Mouse (Mus musculus) kidney, embryonic 14.5 days (tissue): ENCODE measurements around the gene Cnn3. TPM values are rescaled to one million over a fixed set of nuclear protein-coding genes. Genes with fewer than 3 reads are reported as not detected.

Source experiments
- ATAC-seq: fragments of 200-750 bp; cut with Nextera tagmentation; 2 replicates; pipeline ENCODE4 v1.8.0; 2017; ENCODE audit warnings: moderate number of reproducible peaks, mild to moderate bottlenecking, moderate TSS enrichment, moderate library complexity; ENCODE audit not compliant: low FRiP score, low TSS enrichment
- H3K27ac ChIP-seq: fragments of 300-500 bp; sonication (generic); 2 replicates; pipeline ENCODE4 v1.5.1; 2014; ENCODE audit warnings: low read depth, mild to moderate bottlenecking, low read length, moderate library complexity, mixed read lengths
- H3K27me3 ChIP-seq: fragments of 300-500 bp; sonication (generic); 2 replicates; pipeline ENCODE4 v1.6.1; 2014; ENCODE audit warnings: mild to moderate bottlenecking, low read length; ENCODE audit not compliant: control insufficient read depth, insufficient read depth
- H3K36me3 ChIP-seq: fragments of 300-500 bp; sonication (generic); 2 replicates; pipeline ENCODE4 v1.6.1; 2014; ENCODE audit warnings: low read length, mixed read lengths; ENCODE audit not compliant: control insufficient read depth, insufficient read depth
- H3K4me1 ChIP-seq: fragments of 300-500 bp; sonication (generic); 2 replicates; pipeline ENCODE4 v1.6.1; 2014; ENCODE audit warnings: low read length, mixed read lengths; ENCODE audit not compliant: control insufficient read depth, insufficient read depth
- H3K4me2 ChIP-seq: fragments of 300-500 bp; sonication (generic); replicated peaks from 2 replicates; pipeline ENCODE4 v1.6.1; 2014; ENCODE audit warnings: low read depth, mild to moderate bottlenecking, low read length
- H3K4me3 ChIP-seq: fragments of 300-500 bp; sonication (generic); 2 replicates; pipeline ENCODE4 v1.5.1; 2014; ENCODE audit warnings: mild to moderate bottlenecking, low read length
- H3K9ac ChIP-seq: fragments of 300-500 bp; sonication (generic); 2 replicates; pipeline ENCODE4 v1.6.1; 2014; ENCODE audit warnings: low read depth, mild to moderate bottlenecking, low read length, moderate library complexity
- H3K9me3 ChIP-seq: fragments of 300-500 bp; sonication (generic); 2 replicates; pipeline ENCODE4 v1.6.1; 2016; ENCODE audit warnings: low read length; ENCODE audit not compliant: control insufficient read depth
- whole genome bisulfite sequencing: fragments of 180-500 bp; shearing (Covaris S2); extraction: QIAGEN DNeasy Blood & Tissue Kit; methylation state at CpG from one replicate; pipeline ENCODE4 v1.1.7; 2014; 5-methylcytosine and 5-hydroxymethylcytosine counted together
- polyA plus RNA-seq: library from polyadenylated mRNA; unstranded; fragments of >200 nt; fragmentation: Nextera tagmentation; extraction: Ambion mirVana; gene quantifications from 2 replicates; pipeline ENCODE4 v1.2.1, GENCODE M21; 2014

Gene Cnn3
- polyA plus RNA-seq, 1 experiment from 2014 or later, result 666 TPM

- Histone ChIP-seq H3K4me2 (no peak overlapping the region), H3K9me3 (no peaks in the 10 kb centered on the region), H3K4me1 (0 out of 2 replicates have a peak, but pooled peaks cover 21% of the 10 kb centered on the region), H3K4me3 (no peak overlapping the region), H3K36me3 (no peaks in the 10 kb centered on the region), H3K27ac (no peak overlapping the region), H3K27me3 (no peaks in the 10 kb centered on the region), H3K9ac (no peak overlapping the region)
- WGBS, result 70% methylated on average over 2 of the region's 2 CpGs
- ATAC-seq, result no peak
Measured at GRCm38 (mm10) chr3:121485201-121485600, 58.9 kb downstream of the Cnn3 start.

GRCm38 (mm10) chr3:121489462-121490118 is 63.3 kb downstream of the Cnn3 start:
- Histone ChIP-seq H3K27ac (no peak overlapping the region), H3K27me3 (no peaks in the 10 kb centered on the region), H3K36me3 (no peaks in the 10 kb centered on the region), H3K9ac (no peak overlapping the region), H3K4me1 (peaks cover 14% of the 10 kb centered on the region), H3K4me3 (no peak overlapping the region), H3K9me3 (no peaks in the 10 kb centered on the region), H3K4me2 (no peak overlapping the region)
- no peak for ATAC-seq
- WGBS, result 71% methylated on average over 12 of the region's 12 CpGs

- no peak overlapping the region for H3K27ac ChIP-seq
Measured at GRCm38 (mm10) chr3:121490941-121491340, 64.6 kb downstream of the Cnn3 start.

GRCm38 (mm10) chr3:121492026-121492425 is 65.7 kb downstream of the Cnn3 start:
- ATAC-seq, result peak; percentile 54; the same call in 1 of the 2 replicates
- H3K27ac ChIP-seq, result no peak overlapping the region
- 24% methylated on average over 5 of the region's 5 CpGs for WGBS

More at GRCm38 (mm10) chr3:121490941-121491340, 64.6 kb downstream of the Cnn3 start:
- 30% methylated on average over 5 of the region's 5 CpGs for WGBS
- H3K36me3 ChIP-seq, result no peaks in the 10 kb centered on the region
- H3K9ac ChIP-seq, result no peak overlapping the region
- H3K4me2 ChIP-seq, result no peak overlapping the region
- H3K27me3 ChIP-seq, result no peaks in the 10 kb centered on the region
- H3K4me3 ChIP-seq, result no peak overlapping the region
- no peak for ATAC-seq
- peaks cover 14% of the 10 kb centered on the region for H3K4me1 ChIP-seq
- no peaks in the 10 kb centered on the region for H3K9me3 ChIP-seq

GRCm38 (mm10) chr3:121493997-121494421 is 67.7 kb downstream of the Cnn3 start:
- Histone ChIP-seq H3K27me3 (no peaks in the 10 kb centered on the region), H3K9me3 (no peaks in the 10 kb centered on the region), H3K4me3 (no peak overlapping the region), H3K4me2 (no peak overlapping the region), H3K4me1 (peaks cover 14% of the 10 kb centered on the region), H3K9ac (no peak overlapping the region), H3K27ac (no peak overlapping the region), H3K36me3 (no peaks in the 10 kb centered on the region)
- ATAC-seq, result no peak
- WGBS, result 78% methylated on average over 7 of the region's 7 CpGs

More at GRCm38 (mm10) chr3:121492026-121492425, 65.7 kb downstream of the Cnn3 start:
- Histone ChIP-seq H3K36me3 (no peaks in the 10 kb centered on the region), H3K27me3 (no peaks in the 10 kb centered on the region), H3K4me2 (no peak overlapping the region), H3K4me3 (no peak overlapping the region), H3K9me3 (no peaks in the 10 kb centered on the region), H3K4me1 (peaks cover 14% of the 10 kb centered on the region), H3K9ac (no peak overlapping the region)

- H3K4me1 ChIP-seq, result no peaks in the 10 kb centered on the region
- H3K9ac ChIP-seq, result no peak overlapping the region
- H3K27ac ChIP-seq, result no peak overlapping the region
- no peak overlapping the region for H3K4me3 ChIP-seq
- H3K36me3 ChIP-seq, result no peaks in the 10 kb centered on the region
- H3K9me3 ChIP-seq, result no peaks in the 10 kb centered on the region
- H3K27me3 ChIP-seq, result no peaks in the 10 kb centered on the region
- H3K4me2 ChIP-seq, result no peak overlapping the region
- 0 out of 2 replicates have a peak, but pooled peaks have one; percentile 51 for ATAC-seq
- 56% methylated on average over 10 of the region's 10 CpGs for WGBS
Measured at GRCm38 (mm10) chr3:121500225-121500624, 73.9 kb downstream of the Cnn3 start.

GRCm38 (mm10) chr3:121500734-121501133 is 74.4 kb downstream of the Cnn3 start:
- WGBS, result 85% methylated on average over 5 of the region's 5 CpGs
- Histone ChIP-seq H3K4me1 (no peaks in the 10 kb centered on the region), H3K27ac (no peak overlapping the region), H3K36me3 (no peaks in the 10 kb centered on the region), H3K9ac (no peak overlapping the region), H3K9me3 (no peaks in the 10 kb centered on the region), H3K4me2 (no peak overlapping the region), H3K27me3 (no peaks in the 10 kb centered on the region), H3K4me3 (no peak overlapping the region)
- no peak for ATAC-seq

- no peaks in the 10 kb centered on the region for H3K36me3 ChIP-seq
Measured at GRCm38 (mm10) chr3:121504927-121505487, 78.7 kb downstream of the Cnn3 start.

GRCm38 (mm10) chr3:121506175-121506574 is 79.9 kb downstream of the Cnn3 start:
- Histone ChIP-seq H3K27me3 (no peaks in the 10 kb centered on the region), H3K9ac (no peak overlapping the region), H3K36me3 (no peaks in the 10 kb centered on the region), H3K4me2 (no peak overlapping the region), H3K27ac (no peak overlapping the region), H3K9me3 (no peaks in the 10 kb centered on the region), H3K4me3 (no peak overlapping the region), H3K4me1 (no peaks in the 10 kb centered on the region)
- 87% methylated on average over 8 of the region's 8 CpGs for WGBS
- no peak for ATAC-seq

More at GRCm38 (mm10) chr3:121504927-121505487, 78.7 kb downstream of the Cnn3 start:
- no peak overlapping the region for H3K27ac ChIP-seq
- H3K4me3 ChIP-seq, result no peak overlapping the region
- ATAC-seq, result no peak
- H3K9me3 ChIP-seq, result no peaks in the 10 kb centered on the region
- no peaks in the 10 kb centered on the region for H3K27me3 ChIP-seq
- H3K9ac ChIP-seq, result no peak overlapping the region
- no peaks in the 10 kb centered on the region for H3K4me1 ChIP-seq
- no peak overlapping the region for H3K4me2 ChIP-seq
- 84% methylated on average over 8 of the region's 8 CpGs for WGBS
